Mouse (Mus musculus): ENCODE data around the gene Tsr3. TPM values are rescaled to one million over a fixed set of nuclear protein-coding genes. Genes with fewer than 3 reads are reported as not detected.
"Not testable (repeated sequence)": the region's sequence is repeated elsewhere in the genome, so short reads cannot be mapped to it uniquely, and the experiment has no call there.

Gene Tsr3
- polyA plus RNA-seq, 1 experiment from 2014 or later, result 51.1 TPM

GRCm38 (mm10) chr17:25230700-25231099, 9.3 kb upstream of the Tsr3 start:
- no peak overlapping the region for H3K27ac ChIP-seq (ENCODE audit: low read depth, low read length)
- no peaks in the 10 kb centered on the region for H3K27me3 ChIP-seq (replicated peaks; ENCODE audit: control insufficient read depth, insufficient read depth, low read length)
- peaks cover 19% of the 10 kb centered on the region for H3K4me1 ChIP-seq (replicated peaks; ENCODE audit: control insufficient read depth, insufficient read depth, low read length)
- WGBS, result 92% methylated on average over 3 of the region's 3 CpGs
- DNase-seq (ENCODE audit: low spot score), result no peak
- H3K4me2 ChIP-seq, result no peak overlapping the region
- no peak overlapping the region for H3K4me3 ChIP-seq (ENCODE audit: low read depth, low read length)
- no peak for ATAC-seq (replicated peaks; ENCODE audit: low FRiP score)
- H3K36me3 ChIP-seq (ENCODE audit: control insufficient read depth, insufficient read depth, low read length), result peaks cover 35% of the 10 kb centered on the region
- no peak overlapping the region for H3K9ac ChIP-seq (ENCODE audit: low read depth, low read length)
- H3K9me3 ChIP-seq (ENCODE audit: control insufficient read depth, low read length), result no peaks in the 10 kb centered on the region

- peaks cover 33% of the 10 kb centered on the region for H3K36me3 ChIP-seq (ENCODE audit: control insufficient read depth, insufficient read depth, low read length)
- 93% methylated on average over 5 of the region's 11 CpGs for WGBS
- ATAC-seq (replicated peaks; ENCODE audit: low FRiP score), result not testable (repeated sequence)
Observed at GRCm38 (mm10) chr17:25231621-25232020, 8.3 kb upstream of the Tsr3 start.

GRCm38 (mm10) chr17:25235635-25236034, 4.3 kb upstream of the Tsr3 start:
- H3K27ac ChIP-seq (ENCODE audit: low read depth, low read length), result no peak overlapping the region
- no peak overlapping the region for H3K4me2 ChIP-seq
- H3K27me3 ChIP-seq (replicated peaks; ENCODE audit: control insufficient read depth, insufficient read depth, low read length), result no peaks in the 10 kb centered on the region
- no peaks in the 10 kb centered on the region for H3K9me3 ChIP-seq (ENCODE audit: control insufficient read depth, low read length)
- no peak overlapping the region for H3K9ac ChIP-seq (ENCODE audit: low read depth, low read length)
- peaks cover 23% of the 10 kb centered on the region for H3K36me3 ChIP-seq (ENCODE audit: control insufficient read depth, insufficient read depth, low read length)
- 86% methylated on average over 9 of the region's 9 CpGs for WGBS
- no peak overlapping the region for H3K4me3 ChIP-seq (ENCODE audit: low read depth, low read length)
- no peak for ATAC-seq (replicated peaks; ENCODE audit: low FRiP score)
- H3K4me1 ChIP-seq (replicated peaks; ENCODE audit: control insufficient read depth, insufficient read depth, low read length), result no peaks in the 10 kb centered on the region; the same call in 1 of the 2 replicates
- no peak for DNase-seq (ENCODE audit: low spot score)

More at GRCm38 (mm10) chr17:25231621-25232020, 8.3 kb upstream of the Tsr3 start:
- not testable (repeated sequence) for H3K4me2 ChIP-seq; DNase-seq (ENCODE audit: low spot score); H3K27me3 ChIP-seq (replicated peaks; ENCODE audit: control insufficient read depth, insufficient read depth, low read length); H3K27ac ChIP-seq (ENCODE audit: low read depth, low read length); H3K9ac ChIP-seq (ENCODE audit: low read depth, low read length); H3K9me3 ChIP-seq (ENCODE audit: control insufficient read depth, low read length); H3K4me3 ChIP-seq (ENCODE audit: low read depth, low read length)
- H3K4me1 ChIP-seq (replicated peaks; ENCODE audit: control insufficient read depth, insufficient read depth, low read length), result peaks cover 11% of the 10 kb centered on the region

- Histone ChIP-seq H3K4me1 (replicated peaks; ENCODE audit: control insufficient read depth, insufficient read depth, low read length) (peaks cover 10% of the 10 kb centered on the region), H3K4me3 (ENCODE audit: low read depth, low read length) (no peak overlapping the region), H3K27ac (ENCODE audit: low read depth, low read length) (no peak overlapping the region), H3K4me2 (no peak overlapping the region), H3K9ac (ENCODE audit: low read depth, low read length) (no peak overlapping the region), H3K36me3 (ENCODE audit: control insufficient read depth, insufficient read depth, low read length) (peaks cover 15% of the 10 kb centered on the region), H3K9me3 (ENCODE audit: control insufficient read depth, low read length) (no peaks in the 10 kb centered on the region), H3K27me3 (replicated peaks; ENCODE audit: control insufficient read depth, insufficient read depth, low read length) (no peaks in the 10 kb centered on the region)
- 88% methylated on average over 11 of the region's 11 CpGs for WGBS
- DNase-seq (ENCODE audit: low spot score), result no peak
- no peak for ATAC-seq (replicated peaks; ENCODE audit: low FRiP score)
Observed at GRCm38 (mm10) chr17:25243131-25243780, 3.3 kb downstream of the Tsr3 start.

GRCm38 (mm10) chr17:25244239-25244638, 4.3 kb downstream of the Tsr3 start:
- Histone ChIP-seq H3K4me3 (ENCODE audit: low read depth, low read length) (no peak overlapping the region), H3K4me2 (no peak overlapping the region), H3K27ac (ENCODE audit: low read depth, low read length) (no peak overlapping the region), H3K9me3 (ENCODE audit: control insufficient read depth, low read length) (no peaks in the 10 kb centered on the region), H3K36me3 (ENCODE audit: control insufficient read depth, insufficient read depth, low read length) (peaks cover 15% of the 10 kb centered on the region), H3K4me1 (replicated peaks; ENCODE audit: control insufficient read depth, insufficient read depth, low read length) (peaks cover 10% of the 10 kb centered on the region), H3K27me3 (replicated peaks; ENCODE audit: control insufficient read depth, insufficient read depth, low read length) (no peaks in the 10 kb centered on the region), H3K9ac (ENCODE audit: low read depth, low read length) (no peak overlapping the region)
- DNase-seq (ENCODE audit: low spot score), result no peak
- 87% methylated on average over 16 of the region's 16 CpGs for WGBS
- no peak for ATAC-seq (replicated peaks; ENCODE audit: low FRiP score)

- no peak for DNase-seq (ENCODE audit: low spot score)
- 62% methylated on average over 18 of the region's 18 CpGs for WGBS
- peaks cover 9% of the 10 kb centered on the region for H3K36me3 ChIP-seq (ENCODE audit: control insufficient read depth, insufficient read depth, low read length)
- ATAC-seq (replicated peaks; ENCODE audit: low FRiP score), result no peak
- no peaks in the 10 kb centered on the region for H3K4me1 ChIP-seq (replicated peaks; ENCODE audit: control insufficient read depth, insufficient read depth, low read length)
- H3K9me3 ChIP-seq (ENCODE audit: control insufficient read depth, low read length), result no peaks in the 10 kb centered on the region
- no peak overlapping the region for H3K27ac ChIP-seq (ENCODE audit: low read depth, low read length)
- no peak overlapping the region for H3K9ac ChIP-seq (ENCODE audit: low read depth, low read length)
- no peak overlapping the region for H3K4me2 ChIP-seq
- peaks cover 5% of the 10 kb centered on the region for H3K27me3 ChIP-seq (replicated peaks; ENCODE audit: control insufficient read depth, insufficient read depth, low read length)
- no peak overlapping the region for H3K4me3 ChIP-seq (ENCODE audit: low read depth, low read length)
Observed at GRCm38 (mm10) chr17:25248033-25248750, 8.2 kb downstream of the Tsr3 start.

- H3K27ac ChIP-seq (ENCODE audit: low read depth, low read length), result no peak overlapping the region
- H3K4me3 ChIP-seq (ENCODE audit: low read depth, low read length), result no peak overlapping the region
- no peak overlapping the region for H3K4me2 ChIP-seq
- DNase-seq (ENCODE audit: low spot score) (no peak), ATAC-seq (replicated peaks; ENCODE audit: low FRiP score) (no peak)
- no peaks in the 10 kb centered on the region for H3K36me3 ChIP-seq (ENCODE audit: control insufficient read depth, insufficient read depth, low read length)
- 75% methylated on average over 8 of the region's 8 CpGs for WGBS
- H3K9me3 ChIP-seq (ENCODE audit: control insufficient read depth, low read length), result no peaks in the 10 kb centered on the region
- H3K9ac ChIP-seq (ENCODE audit: low read depth, low read length), result no peak overlapping the region
- H3K27me3 ChIP-seq (replicated peaks; ENCODE audit: control insufficient read depth, insufficient read depth, low read length), result peaks cover 25% of the 10 kb centered on the region
- H3K4me1 ChIP-seq (replicated peaks; ENCODE audit: control insufficient read depth, insufficient read depth, low read length), result no peaks in the 10 kb centered on the region
Observed at GRCm38 (mm10) chr17:25250181-25250835, 10.3 kb downstream of the Tsr3 start.

- no peaks in the 10 kb centered on the region for H3K9me3 ChIP-seq (ENCODE audit: control insufficient read depth, low read length)
- H3K9ac ChIP-seq (ENCODE audit: low read depth, low read length), result no peak overlapping the region
- no peak overlapping the region for H3K4me2 ChIP-seq
- no peak overlapping the region for H3K4me3 ChIP-seq (ENCODE audit: low read depth, low read length)
- H3K27ac ChIP-seq (ENCODE audit: low read depth, low read length), result no peak overlapping the region
- H3K27me3 ChIP-seq (replicated peaks; ENCODE audit: control insufficient read depth, insufficient read depth, low read length), result peaks cover 36% of the 10 kb centered on the region
- no peak for DNase-seq (ENCODE audit: low spot score)
- H3K36me3 ChIP-seq (ENCODE audit: control insufficient read depth, insufficient read depth, low read length), result no peaks in the 10 kb centered on the region
- WGBS, result 51% methylated on average over 3 of the region's 3 CpGs
- no peak for ATAC-seq (replicated peaks; ENCODE audit: low FRiP score)
- peaks cover 5% of the 10 kb centered on the region for H3K4me1 ChIP-seq (replicated peaks; ENCODE audit: control insufficient read depth, insufficient read depth, low read length)
Observed at GRCm38 (mm10) chr17:25252643-25253042, 12.7 kb downstream of the Tsr3 start.

Data from liver, embryonic 11.5 days (tissue).